Mouse (Mus musculus): ENCODE results near the gene Map7d3. TPM values are rescaled to one million over a fixed set of nuclear protein-coding genes. Genes with fewer than 3 reads are reported as not detected.

Gene Map7d3
- polyA plus RNA-seq, 1 experiment from 2014 or later = 2.1 TPM

- Histone ChIP-seq H3K27me3 (ENCODE audit: control insufficient read depth, insufficient read depth, low read length) (no peaks in the 10 kb centered on the region), H3K4me3 (ENCODE audit: low read depth, low read length) (no peak overlapping the region), H3K4me1 (replicated peaks; ENCODE audit: control insufficient read depth, insufficient read depth, low read length) (no peaks in the 10 kb centered on the region), H3K9ac (ENCODE audit: low read length) (no peak overlapping the region), H3K36me3 (ENCODE audit: control insufficient read depth, insufficient read depth, low read length) (no peaks in the 10 kb centered on the region), H3K4me2 (ENCODE audit: low read depth, low read length, severe bottlenecking) (no peak overlapping the region), H3K27ac (ENCODE audit: low read depth, low read length) (no peak overlapping the region), H3K9me3 (ENCODE audit: control insufficient read depth, low read length) (no peaks in the 10 kb centered on the region)
- DNase-seq (ENCODE audit: low spot score) = no peak
- WGBS = 59% methylated on average over 6 of the region's 6 CpGs
- peak; percentile 44; the same call in 1 of the 2 replicates for ATAC-seq (replicated peaks; ENCODE audit: low FRiP score)
Observed at GRCm38 (mm10) chrX:56786281-56787061, 35.7 kb downstream of the Map7d3 start.

GRCm38 (mm10) chrX:56773329-56773728, 48.8 kb downstream of the Map7d3 start:
- no peak overlapping the region for H3K4me3 ChIP-seq (ENCODE audit: low read depth, low read length)
- no peak for ATAC-seq (replicated peaks; ENCODE audit: low FRiP score)
- no peak overlapping the region for H3K9ac ChIP-seq (ENCODE audit: low read length)
- H3K27me3 ChIP-seq (ENCODE audit: control insufficient read depth, insufficient read depth, low read length) = no peaks in the 10 kb centered on the region
- no peaks in the 10 kb centered on the region for H3K9me3 ChIP-seq (ENCODE audit: control insufficient read depth, low read length)
- DNase-seq (ENCODE audit: low spot score) = no peak
- H3K27ac ChIP-seq (ENCODE audit: low read depth, low read length) = no peak overlapping the region
- no peaks in the 10 kb centered on the region for H3K4me1 ChIP-seq (replicated peaks; ENCODE audit: control insufficient read depth, insufficient read depth, low read length)
- 87% methylated on average over 4 of the region's 4 CpGs for WGBS
- no peaks in the 10 kb centered on the region for H3K36me3 ChIP-seq (ENCODE audit: control insufficient read depth, insufficient read depth, low read length)
- no peak overlapping the region for H3K4me2 ChIP-seq (ENCODE audit: low read depth, low read length, severe bottlenecking)

- 64% methylated on average over 1 of the region's 1 CpGs for WGBS
- Histone ChIP-seq H3K36me3 (ENCODE audit: control insufficient read depth, insufficient read depth, low read length) (no peaks in the 10 kb centered on the region), H3K9me3 (ENCODE audit: control insufficient read depth, low read length) (no peaks in the 10 kb centered on the region), H3K4me2 (ENCODE audit: low read depth, low read length, severe bottlenecking) (no peak overlapping the region), H3K4me3 (ENCODE audit: low read depth, low read length) (no peak overlapping the region), H3K27ac (ENCODE audit: low read depth, low read length) (no peak overlapping the region), H3K27me3 (ENCODE audit: control insufficient read depth, insufficient read depth, low read length) (no peaks in the 10 kb centered on the region), H3K9ac (ENCODE audit: low read length) (no peak overlapping the region), H3K4me1 (replicated peaks; ENCODE audit: control insufficient read depth, insufficient read depth, low read length) (no peaks in the 10 kb centered on the region)
- DNase-seq (ENCODE audit: low spot score) (no peak), ATAC-seq (replicated peaks; ENCODE audit: low FRiP score) (no peak)
Observed at GRCm38 (mm10) chrX:56771751-56772150, 50.4 kb downstream of the Map7d3 start.

GRCm38 (mm10) chrX:56769838-56770237, 52.3 kb downstream of the Map7d3 start:
- Histone ChIP-seq H3K9ac (ENCODE audit: low read length) (no peak overlapping the region), H3K9me3 (ENCODE audit: control insufficient read depth, low read length) (no peaks in the 10 kb centered on the region), H3K4me1 (replicated peaks; ENCODE audit: control insufficient read depth, insufficient read depth, low read length) (no peaks in the 10 kb centered on the region), H3K27ac (ENCODE audit: low read depth, low read length) (no peak overlapping the region), H3K27me3 (ENCODE audit: control insufficient read depth, insufficient read depth, low read length) (no peaks in the 10 kb centered on the region), H3K36me3 (ENCODE audit: control insufficient read depth, insufficient read depth, low read length) (no peaks in the 10 kb centered on the region), H3K4me2 (ENCODE audit: low read depth, low read length, severe bottlenecking) (no peak overlapping the region), H3K4me3 (ENCODE audit: low read depth, low read length) (no peak overlapping the region)
- ATAC-seq (replicated peaks; ENCODE audit: low FRiP score) = no peak
- DNase-seq (ENCODE audit: low spot score) = no peak

- H3K4me2 ChIP-seq (ENCODE audit: low read depth, low read length, severe bottlenecking) = no peak overlapping the region
- H3K4me3 ChIP-seq (ENCODE audit: low read depth, low read length) = no peak overlapping the region
- H3K27me3 ChIP-seq (ENCODE audit: control insufficient read depth, insufficient read depth, low read length) = no peaks in the 10 kb centered on the region
- DNase-seq (ENCODE audit: low spot score) (no peak), ATAC-seq (replicated peaks; ENCODE audit: low FRiP score) (no peak)
- no peaks in the 10 kb centered on the region for H3K9me3 ChIP-seq (ENCODE audit: control insufficient read depth, low read length)
- H3K4me1 ChIP-seq (replicated peaks; ENCODE audit: control insufficient read depth, insufficient read depth, low read length) = no peaks in the 10 kb centered on the region
- H3K36me3 ChIP-seq (ENCODE audit: control insufficient read depth, insufficient read depth, low read length) = no peaks in the 10 kb centered on the region
- 91% methylated on average over 3 of the region's 3 CpGs for WGBS
- no peak overlapping the region for H3K9ac ChIP-seq (ENCODE audit: low read length)
- no peak overlapping the region for H3K27ac ChIP-seq (ENCODE audit: low read depth, low read length)
Observed at GRCm38 (mm10) chrX:56760257-56760760, 61.8 kb downstream of the Map7d3 start.

GRCm38 (mm10) chrX:56756352-56756751, 65.8 kb downstream of the Map7d3 start:
- WGBS = 84% methylated on average over 7 of the region's 7 CpGs
- no peak for ATAC-seq (replicated peaks; ENCODE audit: low FRiP score)

GRCm38 (mm10) chrX:56755646-56756045, 66.5 kb downstream of the Map7d3 start:
- Histone ChIP-seq H3K27ac (ENCODE audit: low read depth, low read length) (no peak overlapping the region), H3K4me1 (replicated peaks; ENCODE audit: control insufficient read depth, insufficient read depth, low read length) (no peaks in the 10 kb centered on the region), H3K9ac (ENCODE audit: low read length) (no peak overlapping the region), H3K4me3 (ENCODE audit: low read depth, low read length) (no peak overlapping the region), H3K36me3 (ENCODE audit: control insufficient read depth, insufficient read depth, low read length) (no peaks in the 10 kb centered on the region), H3K27me3 (ENCODE audit: control insufficient read depth, insufficient read depth, low read length) (no peaks in the 10 kb centered on the region), H3K4me2 (ENCODE audit: low read depth, low read length, severe bottlenecking) (no peak overlapping the region), H3K9me3 (ENCODE audit: control insufficient read depth, low read length) (no peaks in the 10 kb centered on the region)
- 48% methylated on average over 2 of the region's 2 CpGs for WGBS
- no peak for ATAC-seq (replicated peaks; ENCODE audit: low FRiP score)
- DNase-seq (ENCODE audit: low spot score) = peak; percentile 52

More at GRCm38 (mm10) chrX:56756352-56756751, 65.8 kb downstream of the Map7d3 start:
- Histone ChIP-seq H3K27ac (ENCODE audit: low read depth, low read length) (no peak overlapping the region), H3K27me3 (ENCODE audit: control insufficient read depth, insufficient read depth, low read length) (no peaks in the 10 kb centered on the region), H3K4me1 (replicated peaks; ENCODE audit: control insufficient read depth, insufficient read depth, low read length) (no peaks in the 10 kb centered on the region), H3K9me3 (ENCODE audit: control insufficient read depth, low read length) (no peaks in the 10 kb centered on the region), H3K9ac (ENCODE audit: low read length) (no peak overlapping the region), H3K4me3 (ENCODE audit: low read depth, low read length) (no peak overlapping the region), H3K4me2 (ENCODE audit: low read depth, low read length, severe bottlenecking) (no peak overlapping the region), H3K36me3 (ENCODE audit: control insufficient read depth, insufficient read depth, low read length) (no peaks in the 10 kb centered on the region)
- DNase-seq (ENCODE audit: low spot score) = no peak

- WGBS = 82% methylated on average over 8 of the region's 8 CpGs
Observed at GRCm38 (mm10) chrX:56753317-56754289, 68.5 kb downstream of the Map7d3 start.

More at GRCm38 (mm10) chrX:56753317-56754289, 68.5 kb downstream of the Map7d3 start:
- H3K4me1 ChIP-seq (replicated peaks; ENCODE audit: control insufficient read depth, insufficient read depth, low read length) = no peaks in the 10 kb centered on the region
- no peaks in the 10 kb centered on the region for H3K36me3 ChIP-seq (ENCODE audit: control insufficient read depth, insufficient read depth, low read length)
- no peak for DNase-seq (ENCODE audit: low spot score)
- no peaks in the 10 kb centered on the region for H3K9me3 ChIP-seq (ENCODE audit: control insufficient read depth, low read length)
- no peak overlapping the region for H3K4me3 ChIP-seq (ENCODE audit: low read depth, low read length)
- no peak overlapping the region for H3K4me2 ChIP-seq (ENCODE audit: low read depth, low read length, severe bottlenecking)
- no peak overlapping the region for H3K9ac ChIP-seq (ENCODE audit: low read length)
- ATAC-seq (replicated peaks; ENCODE audit: low FRiP score) = no peak
- H3K27ac ChIP-seq (ENCODE audit: low read depth, low read length) = no peak overlapping the region
- H3K27me3 ChIP-seq (ENCODE audit: control insufficient read depth, insufficient read depth, low read length) = no peaks in the 10 kb centered on the region
